Mouse (Mus musculus) CD4-positive, CD25-positive, alpha-beta regulatory T cell, adult 2 months (primary cell): ENCODE data around the gene Sufu.

Experiments
- DNase-seq: peaks from one replicate; pipeline ENCODE4 v3.0.0-alpha.2; 2012; ENCODE audit warnings: low read depth, low spot score

Sufu gene

DNA sequence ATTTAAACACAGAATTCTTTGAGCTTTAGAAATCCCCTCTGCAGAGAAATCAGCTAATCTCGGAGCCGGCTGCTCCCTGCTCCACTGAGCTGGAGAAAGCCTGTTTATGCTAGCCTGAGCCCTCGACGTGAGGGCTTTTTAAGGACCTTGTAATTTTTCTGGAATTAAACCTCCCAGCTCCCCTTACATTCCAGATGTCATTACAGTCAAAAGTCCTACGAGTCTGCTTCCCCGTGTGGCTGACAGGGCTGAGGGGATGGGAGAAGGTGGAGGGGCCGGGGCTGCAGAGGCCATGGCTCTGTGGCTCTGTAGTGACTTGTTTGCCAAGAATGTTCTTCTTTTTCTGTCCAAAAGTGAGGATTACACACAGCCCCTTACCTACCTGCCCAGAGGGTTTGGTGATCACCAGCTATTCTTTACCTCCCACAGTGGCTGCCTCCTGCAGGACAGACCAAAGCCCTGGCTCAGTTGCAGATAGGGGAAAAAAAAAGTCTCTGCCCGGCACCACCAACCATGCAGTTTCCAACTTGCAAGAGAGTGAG is 133.8 kb downstream of the Sufu start:
- no peak for DNase-seq

DNA sequence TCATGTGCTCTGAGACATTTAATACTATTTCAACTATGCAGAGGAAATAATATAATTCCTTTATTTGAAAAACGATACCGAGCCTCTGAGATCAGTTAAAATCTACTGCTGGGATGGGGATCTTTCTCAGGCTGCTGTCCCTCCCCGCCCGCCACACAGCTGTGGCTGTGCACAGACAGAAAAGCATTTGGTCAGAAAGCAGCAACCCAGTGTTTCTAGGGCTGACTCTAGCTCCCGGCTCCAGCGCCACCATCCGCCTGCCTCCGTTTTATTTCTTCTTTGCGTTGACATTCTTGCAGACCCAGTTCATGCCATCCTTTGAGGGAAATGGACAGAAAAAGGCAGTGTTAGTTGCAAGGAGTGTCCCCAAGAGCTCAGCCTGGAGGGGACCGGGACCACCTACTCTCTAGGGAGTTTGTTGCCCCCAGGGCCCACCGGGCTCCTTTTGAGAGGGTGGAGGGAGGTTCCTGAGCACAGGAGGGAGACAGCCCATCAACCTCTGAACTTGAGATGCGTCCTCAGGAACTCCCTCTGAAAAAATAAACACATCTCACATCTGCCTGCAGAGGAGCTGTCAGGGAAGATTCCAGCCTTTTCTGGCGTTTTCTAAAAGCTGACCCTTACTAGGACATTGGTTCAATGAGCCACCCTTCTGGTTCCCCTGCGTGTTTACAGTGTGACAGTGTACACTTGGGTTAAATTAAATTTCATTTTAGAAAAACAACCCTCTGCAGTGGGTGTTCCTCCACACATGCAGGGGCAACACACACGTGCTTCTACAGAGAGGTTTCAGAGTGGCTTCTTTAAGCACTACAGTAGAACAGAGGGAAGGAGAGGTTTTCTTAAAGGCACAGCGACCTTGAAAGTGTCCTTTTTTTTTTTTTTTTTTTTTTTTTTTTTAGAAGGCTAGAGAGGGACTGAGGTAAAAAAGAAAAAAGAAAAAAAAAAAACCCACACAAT is 134.7 kb downstream of the Sufu start:
- DNase-seq = no peak

DNA sequence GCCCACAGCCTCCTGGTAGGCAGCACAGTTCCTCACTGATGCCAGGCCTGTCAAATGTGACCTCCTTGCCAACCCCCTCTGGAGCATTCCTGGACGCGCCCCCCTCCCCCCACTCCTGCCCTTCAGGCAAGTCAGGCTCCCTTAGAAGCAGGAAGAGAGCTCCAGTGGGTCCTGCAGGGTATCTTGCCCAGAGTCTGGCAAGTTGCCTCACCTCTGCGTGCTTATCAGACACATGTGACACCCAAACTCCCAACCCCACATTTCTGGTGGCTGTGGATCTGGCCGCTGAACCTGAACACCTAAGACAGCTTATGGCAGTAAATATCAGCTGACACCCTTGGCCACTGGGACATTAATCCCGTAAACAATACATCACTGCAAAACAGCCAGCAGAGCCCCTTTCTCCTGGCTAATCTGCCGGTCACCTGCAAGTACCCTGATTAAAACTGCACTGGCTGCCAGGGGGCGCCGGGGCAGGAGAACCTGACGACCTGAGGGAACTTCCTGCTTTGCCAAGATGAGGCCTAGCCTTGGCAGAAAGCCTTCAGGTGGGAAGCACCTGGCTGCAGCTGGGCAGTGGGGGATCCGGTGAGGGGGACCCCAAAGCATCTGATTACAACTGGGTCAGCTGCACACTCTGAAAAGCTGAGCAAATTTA is 135.5 kb downstream of the Sufu start:
- no peak for DNase-seq

DNA sequence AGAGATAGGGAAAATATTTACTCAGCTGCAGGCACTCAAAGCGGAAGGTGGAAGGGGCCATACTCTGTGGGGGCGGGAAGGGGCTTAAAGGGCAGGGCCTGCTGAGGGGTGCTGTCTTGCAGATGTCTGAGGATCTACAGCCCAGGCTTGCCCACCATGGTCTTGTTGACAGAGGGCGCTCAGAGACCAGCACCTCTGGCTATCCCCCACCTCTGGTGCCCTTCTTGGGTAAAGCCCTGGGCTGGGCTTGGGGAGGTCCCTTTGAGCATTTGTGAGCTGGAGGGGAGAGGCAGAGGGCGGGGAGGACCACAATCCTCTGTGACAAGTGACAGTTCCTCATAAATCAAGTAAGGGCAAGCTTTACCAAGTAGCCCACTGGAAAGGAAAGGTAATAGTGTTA is 136.4 kb downstream of the Sufu start:
- DNase-seq = no peak

DNA sequence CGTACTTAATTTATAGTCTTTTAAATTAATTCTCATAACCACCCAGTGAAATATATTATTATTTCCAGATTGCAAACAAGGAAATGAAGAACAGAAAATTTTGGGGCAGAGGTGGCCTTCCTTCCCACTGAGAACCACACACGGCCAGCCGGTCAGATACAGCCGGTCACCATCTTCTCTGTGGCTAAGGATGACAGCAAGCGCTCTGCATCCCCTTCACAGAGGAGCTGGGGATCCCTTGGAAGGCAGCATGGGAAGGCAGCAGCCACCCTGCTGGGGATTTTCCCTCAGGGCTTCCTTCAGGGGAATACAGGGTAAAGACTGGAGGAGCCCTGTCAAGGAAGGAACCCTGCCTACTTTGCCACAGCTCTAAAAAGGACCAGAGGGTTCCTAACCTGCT is 136.8 kb downstream of the Sufu start:
- DNase-seq = no peak

DNA sequence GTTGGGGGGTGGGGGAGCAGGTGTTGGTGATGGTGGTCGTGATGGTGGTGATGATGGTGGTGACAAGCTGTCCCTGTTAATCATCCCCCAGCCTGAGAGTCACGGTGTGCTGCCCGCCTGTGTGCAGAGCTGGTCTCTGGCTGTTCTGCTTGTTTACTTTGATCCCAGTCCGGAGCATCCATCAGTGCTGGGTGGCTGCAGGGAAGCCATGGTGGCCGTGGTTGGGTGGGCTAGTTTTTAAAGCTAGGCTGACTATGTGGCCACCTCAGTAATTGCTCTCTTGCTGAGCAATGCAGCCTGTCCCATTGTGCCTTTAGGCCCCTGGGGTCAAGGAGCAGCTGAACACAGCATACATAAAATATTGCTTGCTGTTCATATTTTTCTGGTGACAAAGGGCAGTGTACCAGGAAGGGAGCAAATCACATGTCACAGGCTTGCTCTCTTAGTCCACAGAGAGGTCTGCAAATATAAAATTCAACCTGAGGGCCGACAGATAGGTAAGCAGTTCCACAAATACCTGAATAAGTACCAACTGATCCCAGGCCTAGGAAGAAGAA is 137.9 kb downstream of the Sufu start:
- DNase-seq = no peak

DNA sequence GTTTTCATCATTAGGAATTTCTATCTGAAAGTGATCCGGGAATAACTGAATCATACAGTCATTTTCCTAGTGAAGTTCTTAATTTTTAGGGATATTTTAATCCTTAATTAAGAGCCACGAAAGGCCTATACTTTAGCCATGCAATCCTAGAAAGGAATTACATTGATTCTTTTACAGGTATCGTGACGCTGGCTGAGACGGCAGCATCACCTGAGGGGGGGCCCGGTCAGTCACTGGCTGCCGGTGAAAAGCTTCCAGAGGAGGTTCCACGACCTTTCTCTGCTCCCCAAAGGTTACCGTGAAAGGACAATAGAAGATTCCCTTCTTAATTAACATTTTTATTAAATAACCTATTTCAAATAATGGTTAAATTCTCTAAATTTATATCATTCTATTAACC is 140.7 kb downstream of the Sufu start:
- DNase-seq = no peak

DNA sequence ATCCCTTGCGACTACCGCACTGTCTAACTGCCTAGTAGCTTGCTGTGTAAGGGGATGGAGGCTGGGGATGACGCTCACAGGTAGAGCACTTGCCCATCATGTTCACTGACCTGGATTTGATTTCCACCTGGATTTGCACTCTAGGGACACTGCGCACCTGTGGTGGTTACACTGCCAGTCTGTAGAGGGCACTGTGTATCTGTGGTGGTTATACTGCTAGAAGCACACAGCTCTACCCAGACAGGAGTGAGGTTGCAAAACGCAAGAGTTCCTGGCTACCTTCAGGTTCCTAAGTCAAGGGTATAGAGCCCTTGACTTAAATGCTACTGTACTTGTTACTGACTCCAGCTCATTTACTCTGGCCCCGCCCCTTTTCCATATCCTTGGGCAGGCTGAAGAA is 141.5 kb downstream of the Sufu start:
- DNase-seq = no peak
